Mouse (Mus musculus) stomach, postnatal 0 days (tissue): ENCODE measurements around the gene Arhgap44. TPM values are rescaled to one million over a fixed set of nuclear protein-coding genes. Genes with fewer than 3 reads are reported as not detected.

Experiments used
- ATAC-seq: fragments of 200-750 bp; cut with Nextera tagmentation; 2 replicates; pipeline ENCODE4 v1.8.0; 2017; ENCODE audit not compliant: low FRiP score, low TSS enrichment
- DNase-seq: peaks from one replicate; pipeline ENCODE4 v3.0.0-alpha.2; 2016; ENCODE audit warnings: low spot score
- H3K27ac ChIP-seq: fragments of 300-500 bp; sonication (generic); replicated peaks from 2 replicates; pipeline ENCODE4 v1.5.1; 2014; ENCODE audit warnings: mild to moderate bottlenecking, control low read depth
- H3K27me3 ChIP-seq: fragments of 300-500 bp; sonication (generic); 2 replicates; pipeline ENCODE4 v1.6.1; 2014; ENCODE audit warnings: low read length; ENCODE audit not compliant: control insufficient read depth, insufficient read depth
- H3K36me3 ChIP-seq: fragments of 300-500 bp; sonication (generic); 2 replicates; pipeline ENCODE4 v1.6.1; 2014; ENCODE audit warnings: low read length, mixed read lengths; ENCODE audit not compliant: control insufficient read depth, insufficient read depth
- H3K4me1 ChIP-seq: fragments of 300-500 bp; sonication (generic); replicated peaks from 2 replicates; pipeline ENCODE4 v1.6.1; 2014; ENCODE audit warnings: antibody characterized with exemption; ENCODE audit not compliant: control insufficient read depth, insufficient read depth
- H3K4me2 ChIP-seq: fragments of 300-500 bp; sonication (generic); replicated peaks from 2 replicates; pipeline ENCODE4 v1.6.1; 2014; ENCODE audit warnings: low read depth, mild to moderate bottlenecking, control low read depth, moderate library complexity
- H3K4me3 ChIP-seq: fragments of 300-500 bp; sonication (generic); 2 replicates; pipeline ENCODE4 v1.5.1; 2014; ENCODE audit warnings: low read depth, low read length, control low read depth
- H3K9ac ChIP-seq: fragments of 300-500 bp; sonication (generic); 2 replicates; pipeline ENCODE4 v1.6.1; 2014; ENCODE audit warnings: mild to moderate bottlenecking, low read length, control low read depth, mixed read lengths
- H3K9me3 ChIP-seq: fragments of 300-500 bp; sonication (generic); 2 replicates; pipeline ENCODE4 v1.6.1; 2016; ENCODE audit warnings: low read length; ENCODE audit not compliant: control insufficient read depth
- CTCF ChIP-seq: IDR thresholded peaks from 2 replicates; pipeline ENCODE4 v1.5.1; 2016; ENCODE audit warnings: antibody characterized with exemption, low read depth, mild to moderate bottlenecking, moderate library complexity
- EP300 ChIP-seq: optimal IDR thresholded peaks from 2 replicates; pipeline ENCODE3; 2016; ENCODE audit warnings: antibody characterized with exemption
- WGBS: fragments of 180-500 bp; shearing (Covaris S2); extraction: QIAGEN DNeasy Blood & Tissue Kit; methylation state at CpG from one replicate; pipeline ENCODE4 v1.1.7; 2014; 5-methylcytosine and 5-hydroxymethylcytosine counted together
- polyA plus RNA-seq: library from polyadenylated mRNA; unstranded; fragments of >200 nt; fragmentation: Nextera tagmentation; extraction: Ambion mirVana; gene quantifications from 2 replicates; pipeline ENCODE4 v1.2.1, GENCODE M21; 2015

The Arhgap44 gene
- polyA plus RNA-seq, 1 experiment from 2014 or later: 2.9 TPM

- TF ChIP-seq EP300: no peak
- TF ChIP-seq CTCF: no peak
- Histone ChIP-seq H3K9me3 (no peaks in the 10 kb centered on the region), H3K4me2 (no peak overlapping the region), H3K4me1 (no peaks in the 10 kb centered on the region), H3K27ac (no peak overlapping the region), H3K27me3 (no peaks in the 10 kb centered on the region), H3K9ac (no peak overlapping the region), H3K4me3 (no peak overlapping the region), H3K36me3 (0 out of 2 replicates have a peak, but pooled peaks cover 2% of the 10 kb centered on the region)
- ATAC-seq (peak; percentile 96), DNase-seq (peak; percentile 54)
- 86% methylated on average over 1 of the region's 1 CpGs for WGBS
Observed at GRCm38 (mm10) chr11:65016754-65017153, 146.0 kb downstream of the Arhgap44 start.

DNA sequence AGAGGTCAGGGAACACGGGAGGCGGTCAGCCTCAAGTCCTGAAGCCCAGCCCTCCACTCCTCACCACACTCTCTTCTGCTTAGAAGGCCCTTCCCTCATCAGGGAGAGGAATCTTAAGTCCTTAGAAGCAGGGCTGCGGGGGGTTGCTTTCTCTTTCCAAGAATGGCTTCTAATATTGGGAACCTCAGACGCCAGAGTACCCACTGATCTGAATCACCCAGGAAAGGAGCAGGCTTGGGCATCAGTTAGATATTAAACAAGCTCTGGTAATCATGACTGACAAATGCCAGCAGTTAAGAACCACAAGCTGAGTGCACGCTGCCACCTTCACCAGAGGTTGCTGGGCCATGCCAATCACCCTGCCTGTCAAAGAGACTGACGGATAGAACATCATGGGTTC lies 148.9 kb downstream of the Arhgap44 start:
- Histone ChIP-seq H3K36me3 (no peaks in the 10 kb centered on the region), H3K9me3 (no peaks in the 10 kb centered on the region), H3K27me3 (no peaks in the 10 kb centered on the region), H3K4me3 (no peak overlapping the region), H3K4me2 (no peak overlapping the region), H3K27ac (no peak overlapping the region), H3K9ac (no peak overlapping the region), H3K4me1 (no peaks in the 10 kb centered on the region)
- WGBS: 78% methylated on average over 6 of the region's 6 CpGs
- no peak for DNase-seq
- TF ChIP-seq EP300 (no peak), CTCF (no peak)
- no peak for ATAC-seq

- Histone ChIP-seq H3K4me1 (no peaks in the 10 kb centered on the region), H3K9me3 (no peaks in the 10 kb centered on the region), H3K27ac (no peak overlapping the region), H3K9ac (no peak overlapping the region), H3K4me3 (no peak overlapping the region), H3K27me3 (no peaks in the 10 kb centered on the region), H3K36me3 (peaks cover 12% of the 10 kb centered on the region), H3K4me2 (no peak overlapping the region)
- DNase-seq (no peak), ATAC-seq (no peak)
- 84% methylated on average over 4 of the region's 4 CpGs for WGBS
- TF ChIP-seq CTCF: no peak
- no peak for TF ChIP-seq EP300
Observed at GRCm38 (mm10) chr11:65006047-65006446, 156.7 kb downstream of the Arhgap44 start.

- H3K4me1 ChIP-seq: no peaks in the 10 kb centered on the region
- ATAC-seq (no peak), DNase-seq (no peak)
- H3K9ac ChIP-seq: no peak overlapping the region
- TF ChIP-seq EP300 (no peak), CTCF (no peak)
- H3K27me3 ChIP-seq: no peaks in the 10 kb centered on the region
- H3K27ac ChIP-seq: no peak overlapping the region
- H3K4me3 ChIP-seq: no peak overlapping the region
- H3K9me3 ChIP-seq: no peaks in the 10 kb centered on the region
- H3K36me3 ChIP-seq: peaks cover 15% of the 10 kb centered on the region
- H3K4me2 ChIP-seq: no peak overlapping the region
- WGBS: 53% methylated on average over 3 of the region's 3 CpGs
Observed at GRCm38 (mm10) chr11:65004836-65005235, 157.9 kb downstream of the Arhgap44 start.

DNA sequence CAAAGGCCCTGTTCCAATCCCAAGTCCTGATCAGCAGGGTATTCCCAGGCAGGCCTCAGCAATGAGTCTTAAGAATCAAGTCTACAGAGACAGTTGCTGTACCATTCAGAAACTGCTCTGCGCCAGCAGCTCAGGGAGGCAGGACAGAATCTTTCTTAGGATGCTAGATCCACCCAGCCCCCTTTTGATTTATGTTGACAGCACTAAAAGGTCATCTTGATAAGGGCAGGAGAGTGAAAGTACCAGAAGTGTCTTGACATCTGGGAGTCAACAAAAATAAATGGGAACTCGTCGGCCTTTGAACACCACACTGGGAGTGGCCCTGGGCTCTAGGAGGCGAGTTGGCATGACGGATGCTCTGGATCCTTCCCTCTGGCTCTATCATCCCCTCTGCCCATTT lies 159.2 kb downstream of the Arhgap44 start:
- Histone ChIP-seq H3K9ac (no peak overlapping the region), H3K4me1 (no peaks in the 10 kb centered on the region), H3K9me3 (no peaks in the 10 kb centered on the region), H3K36me3 (peaks cover 19% of the 10 kb centered on the region), H3K27me3 (no peaks in the 10 kb centered on the region), H3K4me2 (no peak overlapping the region), H3K27ac (no peak overlapping the region), H3K4me3 (no peak overlapping the region)
- ATAC-seq: no peak
- WGBS: 62% methylated on average over 5 of the region's 5 CpGs
- no peak for DNase-seq
- TF ChIP-seq EP300 (no peak), CTCF (no peak)

- Histone ChIP-seq H3K36me3 (peaks cover 19% of the 10 kb centered on the region), H3K9ac (no peak overlapping the region), H3K4me1 (no peaks in the 10 kb centered on the region), H3K27me3 (no peaks in the 10 kb centered on the region), H3K4me3 (no peak overlapping the region), H3K4me2 (no peak overlapping the region), H3K9me3 (no peaks in the 10 kb centered on the region), H3K27ac (no peak overlapping the region)
- DNase-seq (no peak), ATAC-seq (no peak)
- no peak for TF ChIP-seq EP300
- TF ChIP-seq CTCF: no peak
- 80% methylated on average over 14 of the region's 14 CpGs for WGBS
Observed at GRCm38 (mm10) chr11:65001729-65002128, 161.0 kb downstream of the Arhgap44 start.
